Mouse (Mus musculus): ENCODE results near the gene Usp5. TPM values are rescaled to one million over a fixed set of nuclear protein-coding genes. Genes with fewer than 3 reads are reported as not detected.
A peak's percentile ranks its signal among the peaks of the same experiment; 100 is the strongest.

Gene Usp5
- polyA plus RNA-seq, 1 experiment from 2014 or later: 110 TPM

DNA sequence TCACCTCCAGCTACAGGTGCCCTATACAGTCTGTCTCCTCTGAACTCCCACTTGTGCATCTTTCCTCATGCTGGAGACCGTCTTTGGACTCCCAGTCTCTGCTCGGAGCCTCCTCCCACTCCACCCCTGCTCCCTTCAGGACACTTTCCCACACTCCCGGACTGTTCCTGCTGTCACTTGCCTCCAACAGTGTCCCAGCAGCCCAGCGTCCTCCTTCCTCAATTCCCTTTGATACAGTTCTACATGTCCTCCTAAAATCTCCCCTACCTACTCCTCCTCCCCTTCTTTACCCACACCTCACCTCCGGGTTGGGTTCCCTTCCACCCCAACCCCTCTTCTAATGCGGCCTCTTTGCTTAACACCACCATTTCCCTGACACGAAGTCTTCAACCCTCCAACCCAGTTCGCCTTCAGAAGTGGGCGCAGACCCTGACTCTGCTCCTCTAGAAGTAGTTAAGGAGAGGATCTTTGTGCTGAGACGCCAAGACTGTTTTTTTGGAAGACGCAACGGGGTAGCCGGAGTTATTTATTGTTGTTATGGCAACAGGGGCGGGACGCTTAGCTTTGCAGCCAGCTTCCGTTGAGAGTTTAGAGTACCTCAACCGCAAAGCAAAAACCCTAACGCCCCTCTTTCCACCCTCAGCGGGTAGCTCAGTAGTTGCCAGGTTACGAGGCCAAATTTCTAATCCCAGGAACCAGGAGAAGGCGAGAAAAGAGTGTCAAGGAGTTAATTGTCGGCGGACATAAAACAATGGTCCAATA is 49.9 kb downstream of the Usp5 start, which contains the start of gene Lrrc23:
Gene Lrrc23 (minus strand): TSS at position 506 of the 762 bp plus-strand sequence.
- Histone ChIP-seq H3K9ac (ENCODE audit: low read depth, low read length) (peak within 1 kb of the TSS; percentile 52), H3K4me3 (ENCODE audit: low read depth, low read length) (peak within 1 kb of the TSS; percentile 30), H3K27me3 (replicated peaks; ENCODE audit: control insufficient read depth, insufficient read depth, low read length) (no peaks in the 10 kb centered on the region), H3K36me3 (ENCODE audit: control insufficient read depth, insufficient read depth, low read length) (no peaks in the 10 kb centered on the region), H3K27ac (replicated peaks; ENCODE audit: low read depth, low read length) (no peak within 1 kb of the TSS), H3K4me2 (ENCODE audit: low read depth, low read length) (peak within 1 kb of the TSS; percentile 80), H3K4me1 (ENCODE audit: control insufficient read depth, insufficient read depth, low read length) (peaks cover 17% of the 10 kb centered on the region), H3K9me3 (ENCODE audit: control insufficient read depth, low read length) (no peaks in the 10 kb centered on the region)
- ATAC-seq (ENCODE audit: low read depth) (peak; percentile 73), DNase-seq (ENCODE audit: low spot score) (peak; percentile 88)
- 2% methylated on average over 23 of the region's 23 CpGs for whole genome bisulfite sequencing

DNA sequence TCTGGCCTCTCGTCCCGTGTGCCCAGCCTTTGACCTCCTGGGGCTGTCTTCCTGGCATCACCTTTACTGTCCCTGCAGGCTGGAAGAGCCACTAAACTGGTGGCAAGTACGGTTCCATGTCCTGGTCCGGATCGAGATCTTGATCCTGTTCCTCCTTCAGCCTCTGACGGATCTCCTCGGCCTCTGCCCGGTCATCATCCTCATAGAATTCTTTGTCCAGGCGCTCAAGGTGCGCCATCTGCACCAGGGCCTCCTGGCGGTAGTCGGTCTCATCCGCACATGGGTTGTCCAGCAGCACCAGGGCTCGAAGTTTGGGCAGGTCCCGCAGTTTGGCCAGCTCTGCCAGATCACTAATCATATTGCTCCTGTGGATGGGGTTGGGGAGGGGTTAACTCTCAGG is 58.8 kb downstream of the Usp5 start:
- ATAC-seq (ENCODE audit: low read depth): no peak
- Histone ChIP-seq H3K4me2 (ENCODE audit: low read depth, low read length) (no peak overlapping the region), H3K27ac (replicated peaks; ENCODE audit: low read depth, low read length) (no peak overlapping the region), H3K9me3 (ENCODE audit: control insufficient read depth, low read length) (no peaks in the 10 kb centered on the region), H3K4me1 (ENCODE audit: control insufficient read depth, insufficient read depth, low read length) (peaks cover 14% of the 10 kb centered on the region), H3K36me3 (ENCODE audit: control insufficient read depth, insufficient read depth, low read length) (no peaks in the 10 kb centered on the region), H3K4me3 (ENCODE audit: low read depth, low read length) (no peak overlapping the region), H3K27me3 (replicated peaks; ENCODE audit: control insufficient read depth, insufficient read depth, low read length) (no peaks in the 10 kb centered on the region), H3K9ac (ENCODE audit: low read depth, low read length) (no peak overlapping the region)
- WGBS: 84% methylated on average over 15 of the region's 15 CpGs
- no peak for DNase-seq (ENCODE audit: low spot score)

DNA sequence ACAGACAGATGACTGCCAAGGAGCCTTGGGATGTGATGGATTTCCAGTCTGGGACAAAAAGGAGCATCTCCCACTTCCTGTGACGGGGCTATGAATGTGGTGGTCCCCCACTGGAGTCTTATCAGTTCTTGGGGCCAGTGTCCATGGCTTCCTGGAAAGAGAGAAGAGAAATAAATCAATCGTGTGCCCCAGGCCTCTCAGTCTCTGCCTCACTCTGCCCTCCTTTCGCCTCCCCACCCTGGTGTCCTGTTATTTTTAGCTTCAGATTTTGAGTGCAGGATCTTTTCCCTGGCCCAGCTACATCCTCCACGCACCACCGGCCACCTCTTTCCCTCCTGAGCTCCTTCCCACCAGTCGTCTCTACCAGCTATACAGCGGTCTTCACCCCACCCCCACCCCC is 59.3 kb downstream of the Usp5 start:
- H3K9ac ChIP-seq (ENCODE audit: low read depth, low read length): peak overlapping the region; percentile 69
- peak overlapping the region; percentile 60 for H3K4me3 ChIP-seq (ENCODE audit: low read depth, low read length)
- H3K9me3 ChIP-seq (ENCODE audit: control insufficient read depth, low read length): no peaks in the 10 kb centered on the region
- DNase-seq (ENCODE audit: low spot score) (no peak), ATAC-seq (ENCODE audit: low read depth) (no peak)
- 60% methylated on average over 7 of the region's 7 CpGs for WGBS
- no peak overlapping the region for H3K27ac ChIP-seq (replicated peaks; ENCODE audit: low read depth, low read length)
- H3K36me3 ChIP-seq (ENCODE audit: control insufficient read depth, insufficient read depth, low read length): no peaks in the 10 kb centered on the region
- peaks cover 14% of the 10 kb centered on the region for H3K4me1 ChIP-seq (ENCODE audit: control insufficient read depth, insufficient read depth, low read length)
- H3K4me2 ChIP-seq (ENCODE audit: low read depth, low read length): peak overlapping the region; percentile 91
- H3K27me3 ChIP-seq (replicated peaks; ENCODE audit: control insufficient read depth, insufficient read depth, low read length): no peaks in the 10 kb centered on the region

DNA sequence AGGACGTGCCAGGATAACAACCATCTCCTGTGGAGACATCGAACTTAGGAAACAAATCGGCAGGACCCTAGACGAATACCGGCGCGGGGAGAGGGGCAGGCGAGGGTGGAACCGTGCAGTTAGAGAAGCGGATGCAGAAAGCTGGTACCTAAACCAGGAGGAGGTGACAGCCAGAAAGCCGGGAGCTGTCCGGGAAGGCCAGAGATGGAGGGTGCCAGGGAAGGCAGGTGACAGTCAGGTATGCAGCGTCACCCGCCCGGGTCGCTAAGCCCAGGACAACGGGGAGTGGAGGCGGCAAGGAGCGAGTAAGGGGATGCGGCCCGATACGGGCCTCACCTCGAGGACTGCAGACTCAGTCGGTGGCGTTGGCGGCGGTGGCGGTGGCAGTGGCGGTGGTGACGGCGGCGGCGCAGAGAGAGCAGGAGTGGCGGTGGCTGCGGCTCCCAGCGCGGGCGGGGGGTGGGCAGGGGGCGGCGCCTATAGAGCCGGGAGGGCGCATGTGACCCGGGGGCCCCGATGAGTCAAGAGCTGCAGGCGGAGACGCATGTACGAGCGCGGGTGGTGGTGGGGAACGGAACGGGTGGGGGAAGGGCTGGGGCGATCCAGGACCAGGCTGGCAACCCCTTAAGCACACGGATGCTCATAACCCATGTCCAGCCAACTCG is 60.1 kb downstream of the Usp5 start, which contains the start of gene Eno2:
Gene Eno2 (minus strand): TSS at position 573 of the 665 bp plus-strand sequence.
- Histone ChIP-seq H3K4me2 (ENCODE audit: low read depth, low read length) (peak within 1 kb of the TSS; percentile 91), H3K9me3 (ENCODE audit: control insufficient read depth, low read length) (no peaks in the 10 kb centered on the region), H3K36me3 (ENCODE audit: control insufficient read depth, insufficient read depth, low read length) (no peaks in the 10 kb centered on the region), H3K4me3 (ENCODE audit: low read depth, low read length) (peak within 1 kb of the TSS; percentile 60), H3K9ac (ENCODE audit: low read depth, low read length) (peak within 1 kb of the TSS; percentile 69), H3K27me3 (replicated peaks; ENCODE audit: control insufficient read depth, insufficient read depth, low read length) (no peaks in the 10 kb centered on the region), H3K4me1 (ENCODE audit: control insufficient read depth, insufficient read depth, low read length) (peaks cover 14% of the 10 kb centered on the region), H3K27ac (replicated peaks; ENCODE audit: low read depth, low read length) (no peak within 1 kb of the TSS)
- 1% methylated on average over 33 of the region's 54 CpGs for WGBS
- ATAC-seq (ENCODE audit: low read depth) (peak; percentile 71), DNase-seq (ENCODE audit: low spot score) (peak; percentile 85)

DNA sequence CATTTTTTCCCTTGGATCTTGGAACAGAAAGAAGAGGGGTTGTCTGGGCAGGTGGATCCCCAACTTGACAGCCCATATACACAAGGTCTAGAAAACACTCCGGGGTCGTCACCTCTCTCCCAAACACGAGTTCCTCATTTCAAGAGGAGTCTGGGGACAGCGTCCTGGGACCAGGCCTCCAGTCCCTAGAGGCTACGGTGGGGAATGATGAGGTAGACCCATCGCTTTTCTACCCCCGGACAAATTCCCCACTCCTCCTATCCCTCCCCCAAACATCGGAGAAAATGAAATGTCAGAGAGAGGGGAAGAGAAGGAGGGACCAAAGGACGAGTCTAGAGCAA is 60.6 kb downstream of the Usp5 start:
- Histone ChIP-seq H3K9me3 (ENCODE audit: control insufficient read depth, low read length) (no peaks in the 10 kb centered on the region), H3K36me3 (ENCODE audit: control insufficient read depth, insufficient read depth, low read length) (no peaks in the 10 kb centered on the region), H3K4me2 (ENCODE audit: low read depth, low read length) (peak overlapping the region; percentile 91), H3K4me3 (ENCODE audit: low read depth, low read length) (peak overlapping the region; percentile 60), H3K9ac (ENCODE audit: low read depth, low read length) (peak overlapping the region; percentile 69), H3K27me3 (replicated peaks; ENCODE audit: control insufficient read depth, insufficient read depth, low read length) (no peaks in the 10 kb centered on the region), H3K27ac (replicated peaks; ENCODE audit: low read depth, low read length) (no peak overlapping the region), H3K4me1 (ENCODE audit: control insufficient read depth, insufficient read depth, low read length) (peaks cover 14% of the 10 kb centered on the region)
- WGBS: 5% methylated on average over 9 of the region's 9 CpGs
- DNase-seq (ENCODE audit: low spot score) (no peak), ATAC-seq (ENCODE audit: low read depth) (no peak)

DNA sequence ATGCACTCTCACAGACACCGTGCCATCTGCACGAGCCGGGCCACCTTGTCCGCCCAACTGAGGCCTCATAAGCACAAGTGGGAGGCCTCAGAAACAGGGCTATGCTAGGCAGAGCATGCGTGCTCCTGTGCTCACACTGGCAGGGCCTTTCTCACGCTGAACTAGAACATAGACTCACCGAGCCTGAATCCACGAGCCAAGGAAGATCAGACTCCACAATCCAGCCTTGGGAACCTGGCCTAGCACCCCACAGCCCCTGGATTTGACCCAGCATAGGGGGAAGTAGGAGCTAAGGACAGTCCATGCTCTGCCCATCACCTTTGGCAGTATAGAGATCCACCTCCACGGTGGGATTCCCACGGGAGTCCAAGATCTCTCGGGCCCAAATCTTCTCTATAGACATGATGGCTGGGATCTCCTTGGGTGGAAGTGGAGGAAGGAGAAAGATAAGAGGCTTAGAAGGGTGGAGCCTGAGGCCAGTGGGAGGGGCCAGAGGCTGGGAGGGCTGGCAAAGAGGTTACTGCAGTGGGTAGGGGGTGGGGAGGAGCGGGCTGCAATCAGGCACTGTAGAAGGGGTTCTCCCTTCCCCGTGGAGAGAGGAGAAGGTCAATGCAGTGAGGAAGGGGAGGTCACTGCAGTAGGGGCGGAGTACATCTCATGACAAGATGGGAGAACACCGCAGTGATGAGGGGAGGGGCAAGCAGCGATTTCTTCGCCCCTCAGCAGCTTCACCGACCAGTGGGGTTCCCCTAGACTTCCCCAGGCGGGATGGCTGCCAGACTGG is 61.2 kb downstream of the Usp5 start:
- DNase-seq (ENCODE audit: low spot score): no peak
- no peaks in the 10 kb centered on the region for H3K27me3 ChIP-seq (replicated peaks; ENCODE audit: control insufficient read depth, insufficient read depth, low read length)
- no peaks in the 10 kb centered on the region for H3K36me3 ChIP-seq (ENCODE audit: control insufficient read depth, insufficient read depth, low read length)
- H3K4me2 ChIP-seq (ENCODE audit: low read depth, low read length): peak overlapping the region; percentile 91
- H3K4me3 ChIP-seq (ENCODE audit: low read depth, low read length): peak overlapping the region; percentile 60
- H3K27ac ChIP-seq (replicated peaks; ENCODE audit: low read depth, low read length): no peak overlapping the region
- WGBS: 27% methylated on average over 18 of the region's 19 CpGs
- no peak overlapping the region for H3K9ac ChIP-seq (ENCODE audit: low read depth, low read length)
- H3K9me3 ChIP-seq (ENCODE audit: control insufficient read depth, low read length): no peaks in the 10 kb centered on the region
- H3K4me1 ChIP-seq (ENCODE audit: control insufficient read depth, insufficient read depth, low read length): peaks cover 14% of the 10 kb centered on the region
- peak; percentile 28 for ATAC-seq (ENCODE audit: low read depth)

DNA sequence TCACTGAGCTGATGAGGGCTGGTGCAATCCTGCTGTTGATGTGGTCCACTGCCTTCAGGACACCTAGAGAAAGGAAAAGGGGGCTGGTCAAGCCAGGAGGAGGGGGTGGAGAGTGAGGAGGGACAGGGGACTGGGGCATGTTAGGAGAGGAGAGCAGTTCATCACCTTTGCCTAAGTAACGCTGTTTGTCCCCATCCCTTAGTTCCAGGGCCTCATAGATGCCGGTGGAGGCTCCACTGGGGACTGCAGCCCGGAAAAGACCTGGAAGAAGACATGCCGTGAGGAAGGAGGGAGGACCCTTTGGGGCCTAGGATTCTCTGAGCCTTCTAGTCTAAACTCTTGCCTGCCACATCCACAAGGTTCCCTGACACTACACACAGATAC is 61.8 kb downstream of the Usp5 start:
- Histone ChIP-seq H3K4me3 (ENCODE audit: low read depth, low read length) (0 out of 2 replicates have a peak overlapping the region, but pooled peaks have one; percentile 6), H3K27ac (replicated peaks; ENCODE audit: low read depth, low read length) (no peak overlapping the region), H3K4me1 (ENCODE audit: control insufficient read depth, insufficient read depth, low read length) (peaks cover 14% of the 10 kb centered on the region), H3K9ac (ENCODE audit: low read depth, low read length) (no peak overlapping the region), H3K4me2 (ENCODE audit: low read depth, low read length) (peak overlapping the region; percentile 91), H3K36me3 (ENCODE audit: control insufficient read depth, insufficient read depth, low read length) (no peaks in the 10 kb centered on the region), H3K9me3 (ENCODE audit: control insufficient read depth, low read length) (no peaks in the 10 kb centered on the region), H3K27me3 (replicated peaks; ENCODE audit: control insufficient read depth, insufficient read depth, low read length) (no peaks in the 10 kb centered on the region)
- 34% methylated on average over 4 of the region's 4 CpGs for WGBS
- ATAC-seq (ENCODE audit: low read depth): no peak
- no peak for DNase-seq (ENCODE audit: low spot score)

DNA sequence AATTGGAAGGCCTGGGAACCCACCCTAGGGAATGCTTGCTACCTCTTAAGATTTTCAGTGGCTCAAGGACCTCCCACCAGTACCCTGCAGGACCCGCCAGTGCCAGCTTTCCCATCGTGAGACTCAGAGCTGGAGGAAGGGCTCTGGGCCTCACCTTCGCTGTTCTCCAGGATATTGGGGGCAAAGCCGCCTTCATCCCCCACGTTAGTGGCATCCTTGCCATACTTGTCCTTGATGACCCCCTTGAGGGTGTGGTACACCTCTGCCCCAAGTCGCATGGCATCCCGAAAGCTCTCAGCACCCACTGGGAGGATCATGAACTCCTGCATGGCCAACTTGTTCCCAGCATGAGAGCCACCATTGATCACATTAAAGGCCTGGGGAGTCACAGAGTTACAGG is 63.3 kb downstream of the Usp5 start:
- Histone ChIP-seq H3K4me2 (ENCODE audit: low read depth, low read length) (no peak overlapping the region), H3K9me3 (ENCODE audit: control insufficient read depth, low read length) (no peaks in the 10 kb centered on the region), H3K27me3 (replicated peaks; ENCODE audit: control insufficient read depth, insufficient read depth, low read length) (no peaks in the 10 kb centered on the region), H3K4me1 (ENCODE audit: control insufficient read depth, insufficient read depth, low read length) (peaks cover 14% of the 10 kb centered on the region), H3K27ac (replicated peaks; ENCODE audit: low read depth, low read length) (no peak overlapping the region), H3K4me3 (ENCODE audit: low read depth, low read length) (no peak overlapping the region), H3K9ac (ENCODE audit: low read depth, low read length) (no peak overlapping the region), H3K36me3 (ENCODE audit: control insufficient read depth, insufficient read depth, low read length) (no peaks in the 10 kb centered on the region)
- WGBS: 83% methylated on average over 7 of the region's 7 CpGs
- DNase-seq (ENCODE audit: low spot score): no peak
- ATAC-seq (ENCODE audit: low read depth): no peak
